Comparison of ENCODE assay signal across 10 mouse cellular contexts in the genomic region with DNA sequence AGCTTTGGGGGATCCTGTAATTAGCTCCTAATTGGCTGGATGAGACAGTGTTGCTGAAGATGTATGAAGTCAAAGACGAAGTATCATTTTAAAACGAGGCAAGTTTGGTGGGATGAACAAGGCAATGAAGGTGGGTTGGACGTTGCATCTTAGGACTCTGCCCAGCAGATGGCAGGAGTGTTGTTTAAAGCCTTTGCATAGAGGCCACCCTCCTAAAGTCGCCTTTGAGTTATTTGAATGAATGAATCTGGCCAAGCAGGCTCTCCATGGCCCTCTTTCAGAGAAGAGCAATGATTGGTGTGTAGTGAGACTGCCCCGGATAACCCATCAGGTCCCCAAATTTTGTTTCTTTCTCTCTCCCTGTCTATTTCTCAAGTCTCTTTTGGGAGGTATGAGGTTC.
DNase-seq lines count a peak whose midpoint lies in the region; ATAC-seq and TF ChIP-seq lines count a peak whose summit lies in the region.
"Had no signal": no experiment of that assay in that cellular context is flagged by ENCODE, and none has a peak within 500 bp of the region (broad histone marks: within the 10 kb centered on the region; RNA-seq: fewer than 3 reads in every experiment).

No protein-coding gene starts in this region.

- 49% methylated on average over 5 of the region's 5 CpGs for WGBS in kidney, adult 2 months
- 65% methylated on average over 5 of the region's 5 CpGs for WGBS in kidney, embryonic 14.5 days
- 62% methylated on average over 5 of the region's 5 CpGs for WGBS in neural tube, embryonic 11.5 days

- no peak overlapping the region for H3K4me2 ChIP-seq in kidney, embryonic 14.5 days (replicated peaks; ENCODE audit: low read depth, low read length)
- H3K4me2 ChIP-seq in neural tube, embryonic 11.5 days (ENCODE audit: low read depth), result no peak overlapping the region
- H3K4me2 ChIP-seq: limb, embryonic 15.5 days; stomach, embryonic 15.5 days had no signal

- peaks cover 4% of the 10 kb centered on the region; the same call in 1 of the 2 replicates for H3K4me1 ChIP-seq in kidney, adult 2 months (ENCODE audit: control insufficient read depth, insufficient read depth, low read length)
- no peaks in the 10 kb centered on the region for H3K4me1 ChIP-seq in kidney, embryonic 14.5 days (ENCODE audit: control insufficient read depth, insufficient read depth, low read length)
- H3K4me1 ChIP-seq in neural tube, embryonic 11.5 days (ENCODE audit: control insufficient read depth, insufficient read depth, low read length), result no peaks in the 10 kb centered on the region
- H3K4me1 ChIP-seq: stomach, embryonic 15.5 days had no signal

- H3K27me3 ChIP-seq in kidney, adult 2 months (replicated peaks; ENCODE audit: control insufficient read depth, insufficient read depth, low read length), result no peaks in the 10 kb centered on the region
- H3K27me3 ChIP-seq in kidney, embryonic 14.5 days (ENCODE audit: control insufficient read depth, insufficient read depth, low read length), result no peaks in the 10 kb centered on the region
- H3K27me3 ChIP-seq in neural tube, embryonic 11.5 days (ENCODE audit: control insufficient read depth, insufficient read depth, low read length), result no peaks in the 10 kb centered on the region
- H3K27me3 ChIP-seq in Patski, result no peaks in the 10 kb centered on the region
- H3K27me3 ChIP-seq: stomach, embryonic 15.5 days had no signal

- no peak overlapping the region for H3K9ac ChIP-seq in kidney, embryonic 14.5 days (ENCODE audit: low read depth, low read length)
- no peak overlapping the region for H3K9ac ChIP-seq in neural tube, embryonic 11.5 days (ENCODE audit: low read length)
- H3K9ac ChIP-seq: limb, embryonic 15.5 days; stomach, embryonic 15.5 days had no signal

- peak; percentile 27; the same call in 1 of the 2 replicates for TF ChIP-seq CTCF in kidney, adult 2 months (conservative IDR thresholded peaks at IDR 0.05; ENCODE audit: insufficient read depth, insufficient read length, low read depth, low read length)
- peak; percentile 50 for TF ChIP-seq CTCF in Patski (IDR thresholded peaks at IDR 0.05)

- in situ Hi-C loops in Patski (cut with MboI; ENCODE audit: low pct_unique_long_range_greater_than_20kb), result loop anchor here (5.0 to 25.0 kb wide), 3 partner anchors 197 to 1982 kb away; no protein-coding TSS in a partner anchor

- no peaks in the 10 kb centered on the region for H3K9me3 ChIP-seq in kidney, embryonic 14.5 days (ENCODE audit: control insufficient read depth, low read length)
- H3K9me3 ChIP-seq in neural tube, embryonic 11.5 days (ENCODE audit: control insufficient read depth, low read length), result no peaks in the 10 kb centered on the region
- H3K9me3 ChIP-seq: limb, embryonic 15.5 days; stomach, embryonic 15.5 days had no signal

- no peak for DNase-seq in kidney, adult 2 months
- DNase-seq in neural tube, embryonic 11.5 days (ENCODE audit: low spot score), result peak; percentile 15
- no peak for DNase-seq in neural tube, embryonic 10.5 days (ENCODE audit: extremely low spot score, low spot score)
- DNase-seq in Patski (ENCODE audit: low read depth, low spot score), result no peak
- peak; percentile 47 for DNase-seq in forelimb bud, embryonic 11.5 days (ENCODE audit: low read depth, low spot score)
- DNase-seq in spleen, postnatal 4 days (ENCODE audit: low spot score in 2 of 2), result no peak
- DNase-seq: kidney, postnatal 25 days had no signal

- CTCF ChIA-PET in Patski (lab: Charles Lee), result interaction anchor here (0.7 kb wide), 1 partner anchor 205 kb away, joined by 3 read pairs; no protein-coding TSS in a partner anchor

- no peaks in the 10 kb centered on the region for H3K36me3 ChIP-seq in kidney, adult 2 months (ENCODE audit: control insufficient read depth, insufficient read depth, low read length)
- H3K36me3 ChIP-seq in kidney, embryonic 14.5 days (ENCODE audit: control insufficient read depth, insufficient read depth, low read length), result no peaks in the 10 kb centered on the region
- no peaks in the 10 kb centered on the region for H3K36me3 ChIP-seq in neural tube, embryonic 11.5 days (ENCODE audit: control insufficient read depth, insufficient read depth, low read length)
- H3K36me3 ChIP-seq: limb, embryonic 15.5 days; stomach, embryonic 15.5 days had no signal

- no peak for TF ChIP-seq POLR2A in kidney, adult 2 months (IDR thresholded peaks at IDR 0.05; ENCODE audit: low read depth, low read length)

- no peak overlapping the region for H3K4me3 ChIP-seq in kidney, adult 2 months (ENCODE audit: insufficient read depth, low read depth, low read length)
- H3K4me3 ChIP-seq in kidney, embryonic 14.5 days (ENCODE audit: low read length), result no peak overlapping the region
- H3K4me3 ChIP-seq in neural tube, embryonic 11.5 days (ENCODE audit: low read depth, low read length), result no peak overlapping the region
- H3K4me3 ChIP-seq: limb, embryonic 15.5 days; stomach, embryonic 15.5 days had no signal

- no peak overlapping the region for H3K27ac ChIP-seq in kidney, adult 2 months (ENCODE audit: insufficient read depth, low read depth, low read length)
- H3K27ac ChIP-seq in kidney, embryonic 14.5 days (ENCODE audit: low read depth, low read length), result no peak overlapping the region
- no peak overlapping the region for H3K27ac ChIP-seq in neural tube, embryonic 11.5 days (ENCODE audit: low read depth, low read length)
- H3K27ac ChIP-seq: limb, embryonic 15.5 days; stomach, embryonic 15.5 days had no signal

- ATAC-seq in kidney, embryonic 14.5 days (ENCODE audit: low FRiP score, low TSS enrichment), result no peak
- ATAC-seq in neural tube, embryonic 11.5 days (ENCODE audit: insufficient read depth, low FRiP score, low TSS enrichment), result no peak
- no peak for ATAC-seq in Patski

- POLR2A ChIA-PET in Patski (lab: Charles Lee), result no interaction called here

Comparison
In these comparisons a context has a peak if more than half of its experiments do, and no peak if none do; other contexts are left out.
1. DNase-seq: peak in neural tube, embryonic 11.5 days (single experiment) and forelimb bud, embryonic 11.5 days (single experiment); none in kidney, adult 2 months (single experiment), neural tube, embryonic 10.5 days (single experiment), Patski (single experiment) and spleen, postnatal 4 days (0 of 2).